Mouse (Mus musculus) effector memory CD4-positive, alpha-beta T cell, adult 5 months (primary cell): ENCODE results near the gene Epx. TPM values are rescaled to one million over a fixed set of nuclear protein-coding genes. Genes with fewer than 3 reads are reported as not detected.

Experiments
- polyA plus RNA-seq: library from polyadenylated mRNA; unstranded; fragments of 100-300 nt; shearing (Covaris generic); gene quantifications from one replicate; pipeline ENCODE4 v1.2.1, GENCODE M21; 2017

The Epx gene
- polyA plus RNA-seq: not detected

GRCm38 (mm10) chr11:87875436-87875835 lies at the start of gene Epx:
Gene Epx (minus strand): TSS chr11:87875536.

GRCm38 (mm10) chr11:87920966-87921365 lies 45.6 kb upstream of the Epx start, which contains the start of gene Olfr464:
Gene Olfr464 (minus strand): TSS chr11:87920967.

GRCm38 (mm10) chr11:87897287-87897686 lies 22.0 kb upstream of the Epx start, which contains the start of gene Olfr463:
Gene Olfr463 (minus strand): TSS chr11:87897387.

GRCm38 (mm10) chr11:87892168-87892567 lies 16.8 kb upstream of the Epx start, which contains the start of gene Olfr462:
Gene Olfr462 (minus strand): TSS chr11:87892268.

GRCm38 (mm10) chr11:87852690-87853596 lies 22.4 kb downstream of the Epx start, which contains the start of gene Mks1:
Gene Mks1 (plus strand): TSS chr11:87853215.

GRCm38 (mm10) chr11:87828239-87828900 lies 47.0 kb downstream of the Epx start, which contains the start of gene Lpo:
Gene Lpo (minus strand): TSS chr11:87828289.

Other genes starting within 250 kb of the Epx start
- 8.0 TPM for gene Rnf43, start 212.8 kb downstream of the Epx start, polyA plus RNA-seq
- 418 TPM for gene Supt4a, start 138.0 kb downstream of the Epx start, polyA plus RNA-seq
- 2.2 TPM for gene Tspoap1, start 115.0 kb downstream of the Epx start, polyA plus RNA-seq
- not detected for gene Mpo, start 82.0 kb downstream of the Epx start, polyA plus RNA-seq
- not detected for gene Lpo, start 47.2 kb downstream of the Epx start, polyA plus RNA-seq
- gene Mks1, start 22.3 kb downstream of the Epx start, polyA plus RNA-seq: 15.5 TPM
- gene Olfr462, start 16.7 kb upstream of the Epx start, polyA plus RNA-seq: not detected
- not detected for gene Olfr463, start 21.9 kb upstream of the Epx start, polyA plus RNA-seq
- not detected for gene Olfr464, start 45.4 kb upstream of the Epx start, polyA plus RNA-seq
- gene Dynll2, start 112.0 kb upstream of the Epx start, polyA plus RNA-seq: 19.6 TPM
- gene Srsf1, start 171.8 kb upstream of the Epx start, polyA plus RNA-seq: 236 TPM
- gene Vezf1, start 192.7 kb upstream of the Epx start, polyA plus RNA-seq: 47.2 TPM
- 1.1 TPM for gene Cuedc1, start 222.5 kb upstream of the Epx start, polyA plus RNA-seq